Mouse (Mus musculus): Measurements from ENCODE around the gene Usp22.

The Usp22 gene

DNA sequence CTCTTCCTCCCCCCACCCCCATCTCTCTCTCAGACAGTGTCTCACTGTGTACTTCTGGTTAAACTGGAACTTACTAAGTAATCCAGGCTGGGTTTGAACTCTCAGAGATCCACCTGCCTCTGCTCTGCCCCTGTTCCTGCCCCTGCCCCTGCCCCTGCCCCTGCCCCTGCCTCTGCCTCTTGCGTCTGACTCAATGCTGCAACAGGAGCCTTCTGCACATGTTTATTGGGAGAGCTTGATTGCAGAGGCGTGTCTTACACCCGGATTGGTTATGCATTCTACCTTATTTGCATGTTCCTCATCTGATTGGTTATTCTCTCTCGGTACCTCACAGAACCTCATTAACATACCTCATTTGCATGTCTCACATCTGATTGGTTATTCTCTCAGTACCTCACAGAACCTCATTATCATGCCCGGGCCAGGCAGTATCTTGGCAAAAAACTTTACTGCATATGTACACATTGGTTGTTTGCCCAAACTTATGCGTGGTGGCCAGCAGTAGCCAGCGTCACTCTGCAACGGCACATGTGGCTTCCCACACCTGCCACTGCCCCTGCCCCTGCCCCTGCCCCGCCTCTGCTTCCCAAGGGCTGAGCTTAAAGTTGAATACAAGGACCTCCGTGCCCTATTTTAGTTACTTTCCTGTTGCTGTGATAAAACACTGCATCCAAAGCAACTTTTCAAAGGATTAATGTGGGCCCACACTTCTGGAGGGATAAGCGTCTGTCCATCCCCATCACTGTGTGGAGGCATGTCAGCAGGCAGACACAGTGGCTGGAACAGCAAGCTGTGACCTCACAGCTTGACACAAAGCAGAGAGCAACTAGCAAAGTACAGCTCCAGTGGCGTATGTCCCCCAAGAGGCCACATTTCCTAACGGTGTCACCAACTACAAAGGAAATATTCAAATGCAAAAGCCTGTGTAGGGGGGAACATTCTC is 72.2 kb downstream of the Usp22 start:
- DNase-seq (ENCODE audit: low spot score) = no peak

Measured in testis, postnatal 10 days (tissue).